Mouse (Mus musculus) CD4-positive, CD25-positive, alpha-beta regulatory T cell (primary cell): ENCODE results near the gene Wnt8b. TPM values are rescaled to one million over a fixed set of nuclear protein-coding genes. Genes with fewer than 3 reads are reported as not detected.

Experiments used
- polyA plus RNA-seq: library from polyadenylated mRNA; unstranded; fragments of 100-300 nt; shearing (Covaris generic); gene quantifications from one replicate; pipeline ENCODE4 v1.2.1, GENCODE M21; 2017

The Wnt8b gene
- 0.14 TPM for polyA plus RNA-seq

GRCm38 (mm10) chr19:44493128-44493527 lies at the start of gene Wnt8b:
TSS of gene Wnt8b (plus strand) at chr19:44493472.

GRCm38 (mm10) chr19:44545321-44546041 lies 52.2 kb downstream of the Wnt8b start, which contains the start of gene Sec31b:
TSS of gene Sec31b (minus strand) at chr19:44545864.

GRCm38 (mm10) chr19:44552731-44553130 lies 59.5 kb downstream of the Wnt8b start, which contains the start of gene Gm20538:
TSS of gene Gm20538 (minus strand) at chr19:44552831.

GRCm38 (mm10) chr19:44554861-44555590 lies 61.8 kb downstream of the Wnt8b start, which contains the start of gene Ndufb8:
TSS of gene Ndufb8 (minus strand) at chr19:44555440.

GRCm38 (mm10) chr19:44562652-44563206 lies 69.5 kb downstream of the Wnt8b start, which contains the start of gene Hif1an:
TSS of gene Hif1an (plus strand) at chr19:44562850.

Other genes starting within 250 kb of the Wnt8b start
- gene Scd2, start 199.8 kb upstream of the Wnt8b start, polyA plus RNA-seq: 47.2 TPM
- 0.45 TPM for gene Scd4, start 160.4 kb upstream of the Wnt8b start, polyA plus RNA-seq
- 0.63 TPM for gene Scd1, start 85.6 kb upstream of the Wnt8b start, polyA plus RNA-seq
- 6.7 TPM for gene Sec31b, start 52.4 kb downstream of the Wnt8b start, polyA plus RNA-seq
- 8.2 TPM for gene Gm20538, start 59.4 kb downstream of the Wnt8b start, polyA plus RNA-seq
- 286 TPM for gene Ndufb8, start 62.0 kb downstream of the Wnt8b start, polyA plus RNA-seq
- gene Hif1an, start 69.4 kb downstream of the Wnt8b start, polyA plus RNA-seq: 26.3 TPM